ENCODE assay signal across 38 mouse cellular contexts in the genomic region with DNA sequence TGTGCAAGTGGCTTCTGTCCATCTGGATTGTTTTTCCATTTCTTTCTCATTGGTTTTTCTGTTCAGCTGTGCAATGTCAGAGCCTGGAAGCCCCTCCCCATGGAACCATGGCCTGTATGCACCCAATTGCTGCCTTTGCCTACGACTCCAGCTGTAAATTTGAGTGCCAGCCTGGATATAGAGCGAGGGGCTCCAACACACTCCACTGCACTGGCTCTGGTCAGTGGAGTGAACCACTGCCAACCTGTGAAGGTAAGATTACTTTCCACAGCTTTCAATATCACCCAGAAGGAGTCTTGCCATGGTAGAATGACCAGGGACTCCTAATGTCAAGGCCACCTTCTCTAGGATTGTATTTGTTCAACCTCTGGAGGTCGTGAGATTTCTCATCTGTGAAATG. TPM values are rescaled to one million over a fixed set of nuclear protein-coding genes. Genes with fewer than 3 reads are reported as not detected.
"Had no signal": no experiment of that assay in that cellular context is flagged by ENCODE, and none has a peak within 500 bp of the region (broad histone marks: within the 10 kb centered on the region; RNA-seq: fewer than 3 reads in every experiment).

No protein-coding gene starts in this region.

- H3K36me3 ChIP-seq: limb, embryonic 10.5 days; limb, embryonic 12.5 days; limb, embryonic 13.5 days; limb, embryonic 15.5 days; liver, embryonic 12.5 days; liver, embryonic 13.5 days; liver, embryonic 15.5 days; lung, embryonic 15.5 days; midbrain, embryonic 10.5 days; midbrain, embryonic 12.5 days; midbrain, embryonic 13.5 days; midbrain, embryonic 15.5 days; neural tube, embryonic 12.5 days; neural tube, embryonic 13.5 days had no signal

- H3K4me3 ChIP-seq: limb, embryonic 10.5 days; limb, embryonic 12.5 days; limb, embryonic 13.5 days; limb, embryonic 15.5 days; liver, embryonic 12.5 days; liver, embryonic 13.5 days; liver, embryonic 15.5 days; lung, embryonic 15.5 days; megakaryocyte, embryonic 14.5 days; midbrain, embryonic 10.5 days; midbrain, embryonic 12.5 days; midbrain, embryonic 13.5 days; midbrain, embryonic 15.5 days; myocyte; neural tube, embryonic 12.5 days; neural tube, embryonic 13.5 days had no signal

- H3K4me2 ChIP-seq: limb, embryonic 12.5 days; limb, embryonic 13.5 days; limb, embryonic 15.5 days; liver, embryonic 11.5 days; liver, embryonic 12.5 days; liver, embryonic 13.5 days; liver, embryonic 15.5 days; lung, embryonic 14.5 days; lung, embryonic 15.5 days; midbrain, embryonic 11.5 days; midbrain, embryonic 12.5 days; midbrain, embryonic 13.5 days; midbrain, embryonic 15.5 days; neural tube, embryonic 12.5 days; neural tube, embryonic 13.5 days had no signal

- ATAC-seq: liver, embryonic 12.5 days; liver, postnatal 0 days; lung, postnatal 0 days; midbrain, embryonic 13.5 days; midbrain, embryonic 15.5 days; midbrain, embryonic 16.5 days had no signal

- H3K4me1 ChIP-seq: limb, embryonic 10.5 days; limb, embryonic 12.5 days; limb, embryonic 13.5 days; limb, embryonic 15.5 days; liver, embryonic 12.5 days; liver, embryonic 13.5 days; liver, embryonic 15.5 days; lung, embryonic 15.5 days; midbrain, embryonic 10.5 days; midbrain, embryonic 12.5 days; midbrain, embryonic 13.5 days; midbrain, embryonic 15.5 days; neural tube, embryonic 12.5 days; neural tube, embryonic 13.5 days had no signal

- H3K9ac ChIP-seq: limb, embryonic 12.5 days; limb, embryonic 13.5 days; limb, embryonic 15.5 days; liver, embryonic 12.5 days; liver, embryonic 13.5 days; liver, embryonic 14.5 days; liver, embryonic 15.5 days; liver, postnatal 0 days; lung, embryonic 14.5 days; lung, embryonic 15.5 days; midbrain, embryonic 12.5 days; midbrain, embryonic 13.5 days; midbrain, embryonic 15.5 days; neural tube, embryonic 12.5 days; neural tube, embryonic 13.5 days had no signal

- H3K27ac ChIP-seq: limb, embryonic 10.5 days; limb, embryonic 12.5 days; limb, embryonic 13.5 days; limb, embryonic 15.5 days; liver, embryonic 12.5 days; liver, embryonic 13.5 days; liver, embryonic 14.5 days; liver, embryonic 15.5 days; lung, embryonic 15.5 days; macrophage; midbrain, embryonic 10.5 days; midbrain, embryonic 12.5 days; midbrain, embryonic 13.5 days; midbrain, embryonic 15.5 days; neural tube, embryonic 12.5 days; neural tube, embryonic 13.5 days had no signal

- DNase-seq: left cerebral cortex, postnatal 4 days; liver; liver, embryonic 13.5 days; liver, postnatal 0 days; lung, adult 18-20 months; lung, adult 2 months; lung, embryonic 14.5 days; lung, postnatal 10 days; lung, postnatal 14 days; lung, postnatal 36 days; lung, postnatal 4 days; midbrain, embryonic 14.5 days had no signal

- H3K9me3 ChIP-seq: limb, embryonic 10.5 days; limb, embryonic 12.5 days; limb, embryonic 13.5 days; limb, embryonic 15.5 days; liver, embryonic 12.5 days; liver, embryonic 13.5 days; lung, embryonic 15.5 days; midbrain, embryonic 10.5 days; midbrain, embryonic 12.5 days; midbrain, embryonic 13.5 days; midbrain, embryonic 15.5 days; neural tube, embryonic 12.5 days; neural tube, embryonic 13.5 days had no signal

- H3K27me3 ChIP-seq: limb, embryonic 12.5 days; limb, embryonic 13.5 days; limb, embryonic 15.5 days; liver, embryonic 12.5 days; liver, embryonic 13.5 days; liver, embryonic 15.5 days; lung, embryonic 15.5 days; megakaryocyte, embryonic 14.5 days; midbrain, embryonic 12.5 days; midbrain, embryonic 13.5 days; midbrain, embryonic 15.5 days; neural tube, embryonic 12.5 days; neural tube, embryonic 13.5 days had no signal

RNA-seq across cellular contexts. Expression of a gene that starts 14.9 kb away (rescaled TPM):
- total RNA-seq: left cerebral cortex, postnatal 14 days; left cerebral cortex, postnatal 25 days; left cerebral cortex, postnatal 36 days; midbrain, postnatal 0 days had no signal
- polyA plus RNA-seq: limb, embryonic 12.5 days; limb, embryonic 13.5 days; lung, embryonic 14.5 days; midbrain, embryonic 10.5 days; midbrain, embryonic 11.5 days; midbrain, embryonic 12.5 days; midbrain, embryonic 14.5 days; midbrain, embryonic 15.5 days; midbrain, embryonic 16.5 days; midbrain, postnatal 0 days; neural tube, embryonic 11.5 days; neural tube, embryonic 12.5 days; neural tube, embryonic 13.5 days had no signal
